7 mouse cellular contexts compared by ENCODE assay signal in the genomic region with DNA sequence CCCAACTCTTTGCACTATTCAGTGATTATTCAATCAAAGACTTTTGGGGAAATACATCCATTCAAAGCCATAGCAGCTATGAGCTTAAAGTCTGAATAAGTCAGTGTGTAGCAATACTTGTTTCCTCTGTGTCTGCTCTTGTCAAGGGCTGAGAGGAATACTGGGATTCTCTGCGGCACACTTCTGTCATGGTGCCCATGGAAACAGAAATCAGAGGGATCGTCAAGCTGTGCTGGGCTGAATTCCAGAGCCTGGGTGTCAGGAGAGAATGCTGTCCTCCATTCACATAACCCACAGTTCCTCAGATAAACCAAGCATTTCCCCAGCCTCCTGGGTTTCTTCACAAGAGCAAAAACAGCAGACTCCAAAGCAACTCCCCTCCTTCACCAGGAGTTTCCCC. TPM values are rescaled to one million over a fixed set of nuclear protein-coding genes. Genes with fewer than 3 reads are reported as not detected.
A peak's percentile ranks its signal among the peaks of the same experiment; 100 is the strongest.
DNase-seq lines count a peak whose midpoint lies in the region; ATAC-seq and TF ChIP-seq lines count a peak whose summit lies in the region.

No protein-coding gene starts in this region.

- H3K27me3 ChIP-seq in midbrain, postnatal 0 days (ENCODE audit: insufficient read depth, low read length) = no peaks in the 10 kb centered on the region
- H3K27me3 ChIP-seq in liver, postnatal 0 days (ENCODE audit: insufficient read depth, low read length) = no peaks in the 10 kb centered on the region

- H3K36me3 ChIP-seq in midbrain, postnatal 0 days (ENCODE audit: insufficient read depth, low read length) = no peaks in the 10 kb centered on the region
- H3K36me3 ChIP-seq in liver, postnatal 0 days (replicated peaks; ENCODE audit: insufficient read depth, low read length) = no peaks in the 10 kb centered on the region

- no peak overlapping the region for H3K4me2 ChIP-seq in midbrain, postnatal 0 days (ENCODE audit: low read depth, low read length, poor library complexity, severe bottlenecking)
- no peak overlapping the region for H3K4me2 ChIP-seq in liver, postnatal 0 days (ENCODE audit: low read depth, low read length)

- H3K4me3 ChIP-seq in midbrain, postnatal 0 days (ENCODE audit: low read depth, low read length) = no peak overlapping the region
- no peak overlapping the region for H3K4me3 ChIP-seq in liver, postnatal 0 days (ENCODE audit: low read depth, low read length)

- no peak overlapping the region for H3K27ac ChIP-seq in midbrain, postnatal 0 days (ENCODE audit: low read depth, low read length)
- H3K27ac ChIP-seq in liver, postnatal 0 days (ENCODE audit: low read depth) = no peak overlapping the region

- TF ChIP-seq EP300 in liver, postnatal 0 days (IDR thresholded peaks at IDR 0.05; ENCODE audit: low read depth) = no peak

- no peak for TF ChIP-seq CTCF in midbrain, postnatal 0 days (IDR thresholded peaks at IDR 0.05)
- TF ChIP-seq CTCF in liver, postnatal 0 days (IDR thresholded peaks at IDR 0.05; ENCODE audit: low read depth) = no peak

- WGBS in midbrain, postnatal 0 days = 2% methylated on average over 2 of the region's 2 CpGs
- 43% methylated on average over 2 of the region's 2 CpGs for WGBS in liver, postnatal 0 days (ENCODE audit: insufficient replicate concordance)

- H3K9me3 ChIP-seq in midbrain, postnatal 0 days (ENCODE audit: low read length) = no peaks in the 10 kb centered on the region
- no peaks in the 10 kb centered on the region for H3K9me3 ChIP-seq in liver, postnatal 0 days (ENCODE audit: low read length)

- 0 out of 2 replicates have a peak, but pooled peaks have one; percentile 21 for ATAC-seq in midbrain, postnatal 0 days (ENCODE audit: low FRiP score)
- ATAC-seq in liver, postnatal 0 days = no peak

- no peak overlapping the region for H3K9ac ChIP-seq in midbrain, postnatal 0 days (replicated peaks; ENCODE audit: low read length, poor library complexity, severe bottlenecking)
- no peak overlapping the region for H3K9ac ChIP-seq in liver, postnatal 0 days (replicated peaks)

- H3K4me1 ChIP-seq in midbrain, postnatal 0 days (ENCODE audit: insufficient read depth, low read length) = peaks cover 16% of the 10 kb centered on the region; the same call in 1 of the 2 replicates
- peaks cover 14% of the 10 kb centered on the region for H3K4me1 ChIP-seq in liver, postnatal 0 days (ENCODE audit: insufficient read depth)

- DNase-seq in adipocyte (ENCODE audit: low spot score) = peak; percentile 88
- peak; percentile 75 for DNase-seq in brain, embryonic 18.5 days (ENCODE audit: low read depth, low spot score)
- peak; percentile 19 to 41 for DNase-seq in frontal cortex, postnatal 25 days (ENCODE audit: low spot score in 2 of 2)
- DNase-seq in layer of hippocampus, postnatal 10 days (ENCODE audit: low spot score in 2 of 2) = peak; percentile 74 to 76
- peak; percentile 81 for DNase-seq in midbrain, postnatal 0 days (ENCODE audit: low spot score)
- no peak for DNase-seq in yolk sac, embryonic 10.5 days (ENCODE audit: low spot score)
- no peak for DNase-seq in liver, postnatal 0 days

RNA-seq across cellular contexts. Expression of a gene that starts 58.6 kb away (rescaled TPM):
- 10 to 100 TPM; 44.1 to 50.0 TPM for total RNA-seq in layer of hippocampus, postnatal 10 days (2021)
- total RNA-seq in midbrain, postnatal 0 days (2014; rRNA removed) = 32.8 and 49.4 TPM in 2 replicates
- 5.7 and 6.5 TPM in 2 replicates for polyA plus RNA-seq in midbrain, postnatal 0 days (2015; fragmentation: Nextera tagmentation; extraction: Ambion mirVana)
- polyA plus RNA-seq in liver, postnatal 0 days (2015; fragmentation: Nextera tagmentation; extraction: Ambion mirVana) = 4.4 and 4.9 TPM in 2 replicates

Comparison
In these comparisons a context has a peak if more than half of its experiments do, and no peak if none do; other contexts are left out.
1. DNase-seq: peak in adipocyte (single experiment), brain, embryonic 18.5 days (single experiment), frontal cortex, postnatal 25 days (2 of 2), layer of hippocampus, postnatal 10 days (2 of 2) and midbrain, postnatal 0 days (single experiment); none in yolk sac, embryonic 10.5 days (single experiment) and liver, postnatal 0 days (single experiment).